Mouse (Mus musculus) cerebellum, adult 8-10 months (tissue): ENCODE measurements at regions not wholly inside any gene's neighbourhood (a gene's known extent, or its start where the extent isn't known, plus 50 kb on each side); places are given as distances from the start of the nearest gene placed in this dataset.
A peak's percentile ranks its signal among the peaks of the same experiment; 100 is the strongest.

Experiments
- DNase-seq: peaks from one replicate; pipeline ENCODE4 v3.0.0; 2022

DNA sequence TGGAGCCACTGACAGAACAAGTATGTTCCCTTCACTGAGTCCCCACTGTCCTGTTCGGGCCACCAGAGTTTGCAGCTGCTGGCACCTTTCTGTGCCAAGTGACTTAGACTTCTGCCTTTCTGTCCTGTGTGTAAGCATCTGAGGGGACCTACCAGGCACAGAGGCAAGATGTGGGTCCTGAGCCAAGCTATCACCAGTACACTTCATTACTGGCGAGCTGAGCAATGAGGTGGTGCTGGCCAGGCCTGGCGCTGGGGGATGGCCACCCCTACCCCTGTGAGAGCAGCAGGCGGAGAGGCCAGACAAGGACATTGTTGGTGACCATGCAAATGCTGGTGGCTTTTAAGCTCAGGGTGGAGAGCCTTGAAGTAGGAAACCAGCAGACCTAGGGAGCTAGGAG is 87.6 kb upstream of the Mrps6 start:
- no peak for DNase-seq

DNA sequence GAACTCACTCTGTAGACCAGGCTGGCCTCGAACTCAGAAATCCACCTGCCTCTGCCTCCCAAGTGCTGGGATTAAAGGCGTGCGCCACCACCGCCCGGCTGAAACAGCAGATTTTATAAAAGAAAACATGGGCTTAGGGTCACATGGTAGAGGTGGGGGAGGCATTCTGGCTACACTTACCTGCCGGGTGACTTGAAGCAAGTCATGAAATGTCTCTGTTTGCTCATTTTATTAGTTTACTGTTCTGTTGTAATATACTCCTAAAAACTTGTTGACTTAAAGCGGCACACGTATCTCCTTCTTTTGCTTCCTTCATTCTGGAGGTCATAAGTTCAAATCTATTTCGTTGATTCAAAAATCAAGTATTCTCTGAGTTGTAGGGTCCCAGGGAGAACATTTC is 84.9 kb upstream of the Mrps6 start:
- DNase-seq: no peak

DNA sequence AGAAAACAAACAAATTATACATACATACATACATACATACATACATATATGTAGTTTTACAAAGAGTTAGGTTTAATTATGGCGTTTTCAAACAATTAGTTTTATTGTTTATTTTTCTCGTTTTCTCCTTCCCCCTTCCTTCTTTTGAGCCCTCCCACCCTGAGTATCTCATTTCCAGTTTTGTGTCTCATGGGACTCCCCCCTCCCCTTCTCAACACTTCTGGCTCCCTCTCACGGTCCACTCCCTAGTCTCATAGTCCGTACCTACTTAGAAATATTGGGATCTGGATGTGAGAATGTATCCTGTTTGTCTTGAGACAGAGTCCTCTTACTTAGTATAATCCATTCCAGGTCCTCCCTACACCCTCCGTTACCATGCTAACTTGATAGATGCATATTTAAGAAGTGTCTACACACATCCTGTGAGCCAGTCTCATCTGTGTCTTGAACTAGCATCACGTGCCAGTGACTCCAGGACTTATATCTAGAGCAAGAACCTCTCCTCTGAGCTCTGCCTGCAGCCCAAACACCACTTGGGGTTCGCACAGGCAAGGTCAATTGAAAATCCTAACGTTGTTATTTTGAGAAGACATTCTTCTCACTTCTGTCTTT is 81.8 kb upstream of the Mrps6 start:
- DNase-seq: no peak

DNA sequence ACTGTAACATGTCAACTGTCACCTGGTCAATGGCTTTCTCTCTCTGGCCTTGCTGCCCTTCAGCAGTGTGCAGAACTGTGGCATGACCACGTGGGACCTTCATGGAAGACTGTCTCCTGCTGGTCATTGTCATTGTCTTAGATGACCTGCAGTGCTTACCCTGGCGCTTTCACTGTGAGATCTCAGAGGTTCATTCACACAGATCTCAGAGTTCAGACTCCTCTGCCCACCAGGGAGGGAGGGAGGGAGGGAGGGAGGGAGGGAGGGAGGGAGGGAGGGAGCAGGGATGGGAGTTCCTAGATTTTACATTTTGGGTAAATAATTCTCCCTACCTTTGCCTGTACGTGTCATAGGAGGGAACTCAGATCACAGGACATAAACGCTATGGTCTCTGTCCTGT is 79.6 kb upstream of the Mrps6 start:
- DNase-seq: no peak

DNA sequence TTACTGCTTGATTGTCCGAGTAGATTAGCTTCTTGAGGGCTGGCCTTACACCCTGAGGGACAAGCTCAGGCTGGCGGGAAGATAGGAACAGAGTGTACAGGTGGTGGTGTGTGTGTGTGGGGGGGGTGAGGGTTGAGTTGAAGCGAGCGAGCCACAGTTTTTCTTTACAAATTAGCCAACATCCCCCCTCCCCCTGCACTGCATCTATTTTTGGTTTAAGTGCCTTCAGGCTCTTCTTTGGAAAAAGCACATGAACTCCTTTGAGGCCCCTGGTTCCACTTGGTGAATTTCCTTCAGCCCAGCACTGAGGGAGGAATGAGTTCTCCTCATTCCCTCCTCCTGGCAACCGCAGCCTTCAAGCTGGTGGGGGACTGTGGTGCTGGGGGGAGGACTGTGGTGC is 79.2 kb upstream of the Mrps6 start:
- no peak for DNase-seq

DNA sequence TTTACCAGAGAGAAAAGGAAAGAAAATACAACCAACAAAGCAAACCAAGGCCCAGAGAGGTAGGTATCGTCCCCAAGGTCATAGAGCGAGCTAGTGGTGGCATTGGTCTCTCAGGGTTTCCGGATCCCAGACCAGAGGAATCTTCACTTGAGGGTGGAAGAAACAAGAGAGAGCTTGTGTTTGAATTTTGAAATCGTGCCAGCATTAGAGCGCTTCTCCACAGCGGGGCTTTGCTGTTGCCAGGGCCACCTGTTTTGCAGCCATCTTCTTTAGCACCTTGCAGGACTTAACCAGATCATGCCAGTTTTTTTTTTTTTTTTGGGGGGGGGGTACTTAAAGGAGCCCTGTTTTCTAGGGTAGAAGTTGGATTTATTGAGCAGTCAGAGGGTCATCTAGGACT is 77.6 kb upstream of the Mrps6 start:
- no peak for DNase-seq

DNA sequence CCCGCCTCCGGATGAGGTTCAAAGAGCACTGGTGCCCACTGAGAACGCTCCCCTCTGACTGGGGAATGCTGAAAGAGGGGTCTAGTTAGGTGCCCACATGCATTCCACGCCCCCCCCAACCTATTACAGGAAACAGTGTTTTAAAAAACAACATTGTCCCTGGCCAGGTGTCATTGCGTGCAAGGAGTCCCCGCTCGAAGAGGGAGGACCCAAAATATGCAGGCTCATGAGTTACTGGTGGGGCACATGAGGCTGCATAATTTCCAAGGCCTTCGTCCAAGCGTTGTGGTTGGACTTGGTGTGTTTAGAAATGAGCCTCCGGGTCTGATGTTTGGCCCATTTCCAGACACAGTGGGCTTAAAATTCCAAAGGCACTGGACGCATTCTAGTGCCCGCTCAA is 72.9 kb upstream of the Mrps6 start:
- DNase-seq: no peak

DNA sequence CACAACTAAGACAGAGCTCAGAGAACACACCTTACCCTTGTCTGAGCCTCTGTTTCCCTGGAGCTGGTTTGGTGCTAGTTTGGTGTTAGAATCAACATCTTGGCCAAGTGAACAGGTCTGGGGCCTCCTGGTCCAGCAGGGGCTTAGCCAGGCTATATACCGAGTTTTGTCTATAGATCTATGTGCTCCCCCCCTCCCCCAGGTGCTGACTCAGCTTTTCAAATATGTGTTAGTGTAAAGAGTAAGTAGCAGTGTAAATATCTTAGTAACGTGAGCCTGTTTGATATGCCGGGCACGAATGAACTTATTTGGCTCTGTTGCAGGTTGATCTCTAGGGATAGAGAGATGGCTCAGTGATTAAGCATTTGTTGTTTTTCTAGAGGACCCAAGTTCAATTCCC is 68.7 kb upstream of the Mrps6 start:
- DNase-seq: no peak

DNA sequence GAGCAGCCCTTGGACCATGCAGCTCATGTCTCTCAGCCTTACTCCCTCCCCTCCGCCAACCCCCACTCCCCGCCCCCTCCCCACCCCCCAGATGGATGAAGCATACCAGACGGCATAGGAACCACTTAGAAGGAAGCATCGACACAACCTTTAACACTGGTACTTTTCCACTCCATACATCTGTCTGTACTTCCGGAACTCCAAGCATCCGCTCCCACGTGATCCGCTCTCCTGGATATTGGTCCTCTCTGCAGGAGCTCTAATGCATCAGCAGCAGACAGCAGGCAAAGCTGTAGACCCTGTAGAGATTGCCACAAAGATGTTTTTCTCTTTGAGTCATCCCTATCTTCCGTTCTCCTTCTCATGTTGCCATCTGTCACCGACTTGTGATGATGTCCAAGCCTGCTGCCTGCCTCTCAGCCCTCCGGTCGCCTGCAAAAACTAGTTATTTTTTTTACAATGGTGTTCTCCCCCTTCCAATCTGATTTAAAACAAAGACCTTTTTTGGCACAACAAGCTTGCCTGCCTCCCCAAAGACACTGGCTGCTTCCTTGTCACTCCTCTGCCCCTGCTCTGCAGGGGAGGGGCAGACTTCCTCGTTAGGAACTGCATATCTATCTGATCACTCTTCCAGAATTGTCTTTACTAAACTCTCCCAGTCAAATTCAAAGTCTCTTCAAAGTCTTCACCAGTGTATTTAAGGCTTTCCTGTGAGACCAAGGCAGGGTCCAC is 62.4 kb upstream of the Mrps6 start:
- DNase-seq: peak; percentile 30

DNA sequence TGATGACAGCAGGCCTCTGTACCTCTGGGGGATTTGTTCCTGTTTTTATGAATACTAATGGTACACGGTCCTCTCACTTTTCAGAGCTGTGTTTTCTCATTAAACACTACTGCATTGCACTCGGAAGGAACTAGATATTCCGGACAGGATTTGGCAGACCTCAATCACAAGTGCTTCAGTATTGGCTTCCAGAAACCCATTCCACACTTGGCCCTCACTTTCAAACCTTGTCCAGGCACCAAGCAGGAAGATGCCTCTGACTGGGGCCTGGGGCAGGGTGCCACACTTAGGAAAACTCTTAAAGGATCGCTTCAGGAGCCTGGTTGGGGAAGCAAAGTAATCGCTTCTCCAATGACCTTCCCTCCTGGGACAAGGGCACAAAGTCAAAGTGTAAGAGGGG is 50.7 kb upstream of the Mrps6 start:
- no peak for DNase-seq
